Mouse (Mus musculus): ENCODE data around the gene Trmt112.

Gene Trmt112

DNA sequence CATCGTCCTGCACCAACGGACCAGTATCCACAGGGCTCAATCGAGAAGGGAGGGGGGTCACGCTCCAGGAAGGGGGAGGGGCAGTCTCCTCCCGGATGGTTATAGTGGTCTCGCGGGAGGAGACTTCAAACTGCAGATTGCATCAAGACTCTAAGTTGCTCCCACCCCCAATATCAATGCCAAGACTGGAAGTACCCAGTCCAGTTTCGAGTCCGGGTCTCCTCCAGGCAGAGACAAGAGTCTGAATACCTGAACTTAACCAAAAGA lies 15.7 kb downstream of the Trmt112 start, which contains the start of gene Catsperz:
Gene Catsperz, minus strand, starts transcription at position 74 of the 267 bp plus-strand sequence.
- no peak for DNase-seq (ENCODE audit: low spot score in 2 of 2)

DNA sequence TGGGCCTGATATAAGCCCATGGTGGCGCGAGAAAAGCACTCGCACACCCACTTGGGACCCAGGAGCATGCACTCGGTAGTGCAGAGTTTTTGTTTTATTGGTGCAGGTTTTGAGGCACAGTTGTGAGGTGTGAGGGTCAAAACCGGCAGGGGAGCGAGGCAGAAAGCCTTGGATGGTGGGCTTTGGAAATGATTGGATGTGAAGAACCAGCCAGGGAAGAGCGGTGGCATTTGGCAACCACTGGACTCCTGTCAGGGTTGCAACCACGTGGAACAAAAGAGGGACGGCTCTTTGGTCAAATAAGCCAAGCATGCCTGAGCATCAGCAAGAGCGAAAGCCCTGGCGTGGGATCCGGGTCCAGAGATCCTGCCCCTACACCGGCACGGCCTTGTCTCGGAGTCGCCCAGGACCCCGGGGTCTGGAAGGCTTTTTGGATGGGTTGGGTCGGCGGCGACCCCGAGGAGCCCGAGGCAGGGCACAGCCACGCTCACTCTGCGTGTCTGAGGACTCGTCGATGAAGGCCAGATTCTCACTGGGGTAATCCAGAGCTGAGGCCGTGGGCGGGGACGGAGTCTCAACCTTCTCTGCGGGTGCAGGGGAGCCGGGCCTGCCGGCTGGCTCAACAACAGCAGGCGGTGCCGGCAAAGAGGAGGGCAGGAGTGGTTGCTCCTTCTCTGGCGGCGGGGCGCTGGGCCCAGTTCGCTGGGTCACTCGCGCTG lies 16.3 kb downstream of the Trmt112 start:
- DNase-seq (ENCODE audit: low spot score in 2 of 2) = no peak

DNA sequence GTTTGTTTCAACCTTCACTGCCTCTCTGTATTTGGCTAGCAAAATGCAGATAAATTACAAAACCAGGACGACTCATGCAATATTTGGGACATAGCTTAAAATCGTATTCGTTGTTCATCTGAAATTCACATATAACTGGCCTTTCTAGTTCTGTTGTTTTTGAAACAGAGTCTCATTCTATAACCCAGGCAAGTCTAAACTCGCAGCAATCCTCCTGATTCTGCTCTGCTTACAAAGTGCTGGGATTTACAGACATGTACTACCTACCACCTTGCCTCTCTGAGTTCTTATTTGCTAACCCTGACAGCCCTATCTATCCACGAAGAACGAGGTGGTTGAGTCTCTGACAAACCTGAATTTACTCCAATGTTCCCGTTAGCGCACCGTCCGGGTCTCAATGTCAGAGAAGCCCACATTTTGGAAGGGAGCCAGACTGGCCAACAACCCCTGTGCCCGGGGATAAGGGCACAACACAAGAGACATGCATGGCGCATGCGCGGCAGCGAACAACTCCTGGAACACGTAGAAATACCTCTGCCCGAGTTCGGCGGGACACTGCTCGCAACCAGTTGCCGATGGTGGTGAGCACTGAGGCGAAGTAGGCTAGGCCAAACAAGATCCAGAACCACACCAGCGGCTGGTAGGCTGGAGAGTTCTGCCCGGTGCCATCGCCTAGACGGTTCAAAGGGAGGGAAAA lies 17.2 kb downstream of the Trmt112 start:
- peak; percentile 67 to 74 for DNase-seq (ENCODE audit: low spot score in 2 of 2)

DNA sequence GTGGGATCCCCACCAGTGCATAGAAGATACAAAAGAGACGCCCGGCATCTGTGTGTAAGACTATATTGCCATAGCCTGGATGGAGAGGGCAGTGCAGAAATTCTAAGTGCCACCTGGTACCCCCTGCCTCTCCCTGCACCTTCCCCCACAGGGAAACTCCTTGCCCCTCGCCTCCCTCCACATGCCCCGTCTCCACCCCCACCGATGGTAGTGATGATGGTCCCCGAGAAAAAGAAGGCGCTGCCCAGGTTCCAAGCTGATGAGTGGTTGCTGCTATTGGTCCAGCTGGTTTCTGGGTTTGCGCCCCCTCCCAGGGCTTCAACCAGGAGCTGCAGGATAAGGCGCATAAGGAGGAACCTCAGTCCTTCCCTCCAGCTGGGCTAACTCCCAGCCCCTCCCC lies 18.6 kb downstream of the Trmt112 start:
- DNase-seq (ENCODE audit: low spot score in 2 of 2) = no peak

DNA sequence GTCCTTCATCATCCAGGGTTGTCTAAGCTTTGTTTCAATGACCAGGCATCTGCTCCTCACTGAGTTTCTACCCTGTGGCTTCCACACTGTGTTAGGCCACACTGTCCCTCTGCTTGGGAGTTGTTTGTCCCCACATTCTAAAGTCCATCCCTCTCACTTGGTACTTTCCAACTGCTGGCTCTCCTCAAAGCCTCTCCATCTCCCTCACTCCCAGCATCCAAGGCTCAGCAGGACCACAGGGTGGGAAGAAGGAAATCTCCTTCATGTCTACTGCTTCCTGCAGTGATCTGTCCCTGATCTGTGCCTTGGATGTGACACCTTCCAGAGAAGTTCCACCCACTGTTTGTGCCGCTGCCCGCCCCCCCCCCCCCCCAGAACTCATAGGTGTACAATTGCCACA lies 21.5 kb downstream of the Trmt112 start:
- DNase-seq (ENCODE audit: low spot score in 2 of 2) = no peak

DNA sequence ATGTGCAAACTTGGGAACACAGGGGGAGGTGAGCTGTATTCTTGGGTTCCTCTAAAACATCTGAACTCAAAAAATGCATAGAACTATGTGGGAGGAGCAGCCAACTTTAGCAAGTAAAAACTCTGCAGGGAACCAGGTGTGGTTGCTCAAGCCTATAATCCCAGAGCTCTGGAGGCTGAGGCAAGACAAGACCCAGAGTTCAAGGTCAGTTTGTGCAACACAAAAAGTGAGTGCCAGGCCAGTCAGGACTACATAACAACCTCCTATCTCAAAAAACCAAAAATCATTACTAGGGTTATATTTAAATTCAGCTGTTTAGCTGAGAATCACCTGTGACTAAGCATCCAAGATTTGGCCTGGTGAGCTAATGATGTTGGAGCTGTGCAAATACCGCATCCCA lies 22.5 kb downstream of the Trmt112 start:
- no peak for DNase-seq (ENCODE audit: low spot score in 2 of 2)

DNA sequence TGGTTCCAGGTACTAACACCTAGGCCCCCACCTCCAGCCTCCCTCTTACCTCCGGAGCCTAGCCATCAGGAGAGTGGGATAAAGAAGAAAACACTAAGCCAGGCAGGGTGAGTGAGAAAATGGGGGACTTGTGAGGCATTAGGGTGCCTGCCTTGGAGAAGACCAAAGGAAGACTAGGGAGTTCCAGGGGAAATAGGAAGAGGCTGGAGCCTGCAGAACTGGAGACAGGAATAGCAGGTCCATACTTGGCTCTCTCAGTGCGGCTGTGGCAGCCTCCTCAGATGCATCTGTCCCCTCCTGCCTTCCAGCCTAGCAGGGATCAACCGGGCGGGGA lies 23.6 kb downstream of the Trmt112 start:
- DNase-seq (ENCODE audit: low spot score in 2 of 2) = no peak

DNA sequence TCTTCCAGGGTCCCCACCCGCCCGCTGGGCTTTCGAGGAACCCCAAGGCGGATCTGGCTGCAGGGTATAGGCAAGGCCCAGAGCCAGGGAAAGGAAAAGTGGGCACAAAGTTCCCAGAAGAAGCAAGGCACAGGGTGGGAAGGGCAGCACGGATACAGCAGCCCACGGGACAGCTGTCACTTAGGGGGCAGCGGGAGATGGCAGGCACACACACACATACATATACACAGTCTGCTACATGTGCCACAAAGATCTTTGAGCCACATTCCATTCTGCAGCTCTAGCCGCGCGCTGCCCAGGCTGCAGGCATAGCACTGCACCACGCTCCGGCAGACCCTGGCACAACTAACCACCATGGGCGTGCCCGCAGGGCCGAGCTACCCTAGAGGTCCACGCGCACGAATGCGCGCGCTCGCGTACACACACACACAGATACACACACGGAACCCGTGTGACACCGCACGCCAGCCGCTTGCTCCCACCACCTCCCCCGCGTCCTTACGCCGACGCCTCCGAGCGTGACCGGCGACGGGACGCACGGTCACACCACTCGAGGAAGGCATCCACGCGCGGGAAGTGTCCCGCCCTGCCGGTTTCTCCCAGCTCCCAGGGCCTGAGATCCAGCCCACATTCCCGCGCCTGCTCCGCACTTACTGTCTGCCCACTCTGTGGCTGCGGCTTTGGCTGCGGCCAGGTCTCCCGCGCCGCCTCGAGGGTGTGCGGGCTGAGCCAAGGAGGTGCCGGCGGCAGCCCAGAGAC lies 24.1 kb downstream of the Trmt112 start:
- no peak for DNase-seq (ENCODE audit: low spot score in 2 of 2)

DNA sequence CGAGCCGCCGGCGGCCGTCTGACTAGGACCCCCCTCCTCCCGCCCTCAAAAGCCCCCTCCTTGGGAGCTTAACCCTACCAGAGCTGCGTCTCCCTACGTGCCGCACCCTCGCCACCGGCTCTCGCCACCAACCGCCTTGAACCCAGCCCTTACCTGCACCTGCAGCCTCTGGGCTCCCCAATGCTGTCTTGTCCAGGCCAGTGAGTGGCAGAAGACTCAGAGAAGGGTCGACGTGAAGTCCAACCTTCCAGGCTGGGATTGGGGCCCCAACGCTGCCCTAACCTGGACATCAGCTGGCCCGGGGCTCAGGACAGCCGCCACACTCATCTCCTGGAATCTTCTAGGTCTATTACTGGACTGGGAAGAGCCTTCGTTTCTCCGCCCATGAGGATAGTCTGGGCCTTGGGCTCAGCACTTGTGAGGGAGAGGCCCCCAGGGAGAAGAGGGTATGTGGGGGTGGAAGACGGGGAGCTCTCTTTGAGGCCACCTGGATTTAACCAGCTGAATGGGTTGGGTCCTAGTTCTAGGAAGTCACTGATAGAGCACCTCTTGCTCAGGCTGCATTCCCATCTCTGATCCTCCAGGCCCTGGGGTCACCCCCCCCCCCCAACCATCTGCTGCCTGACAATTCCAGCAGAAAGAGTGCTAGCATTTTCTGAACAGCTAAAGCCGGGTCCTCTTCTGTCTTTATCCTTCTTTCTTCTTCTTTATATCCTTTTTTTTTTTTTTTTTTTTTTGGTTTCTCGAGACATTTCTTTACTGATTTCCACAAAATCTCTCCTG lies 24.9 kb downstream of the Trmt112 start, which contains the start of gene Kcnk4:
Gene Kcnk4, minus strand, starts transcription at position 321 of the 783 bp plus-strand sequence.
- no peak for DNase-seq (ENCODE audit: low spot score in 2 of 2)

DNA sequence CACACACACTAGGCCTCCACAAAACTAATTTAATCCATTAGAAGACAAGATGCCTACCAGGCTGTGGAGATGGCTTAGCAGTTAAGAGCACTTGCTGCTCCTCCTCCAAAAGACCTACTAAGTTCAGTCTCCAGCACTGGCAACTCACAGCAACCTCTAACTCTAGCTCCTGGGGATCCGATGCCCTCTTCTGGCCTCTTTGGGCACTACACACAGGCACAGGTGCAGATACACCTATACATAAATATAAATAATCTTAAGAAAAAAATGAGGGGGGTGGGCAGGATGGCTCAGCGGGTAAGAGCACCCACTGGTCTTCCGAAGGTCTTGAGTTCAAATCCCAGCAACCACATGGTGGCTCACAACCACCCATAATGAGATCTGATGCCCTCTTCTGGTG lies 26.8 kb downstream of the Trmt112 start:
- DNase-seq (ENCODE audit: low spot score in 2 of 2) = no peak

DNA sequence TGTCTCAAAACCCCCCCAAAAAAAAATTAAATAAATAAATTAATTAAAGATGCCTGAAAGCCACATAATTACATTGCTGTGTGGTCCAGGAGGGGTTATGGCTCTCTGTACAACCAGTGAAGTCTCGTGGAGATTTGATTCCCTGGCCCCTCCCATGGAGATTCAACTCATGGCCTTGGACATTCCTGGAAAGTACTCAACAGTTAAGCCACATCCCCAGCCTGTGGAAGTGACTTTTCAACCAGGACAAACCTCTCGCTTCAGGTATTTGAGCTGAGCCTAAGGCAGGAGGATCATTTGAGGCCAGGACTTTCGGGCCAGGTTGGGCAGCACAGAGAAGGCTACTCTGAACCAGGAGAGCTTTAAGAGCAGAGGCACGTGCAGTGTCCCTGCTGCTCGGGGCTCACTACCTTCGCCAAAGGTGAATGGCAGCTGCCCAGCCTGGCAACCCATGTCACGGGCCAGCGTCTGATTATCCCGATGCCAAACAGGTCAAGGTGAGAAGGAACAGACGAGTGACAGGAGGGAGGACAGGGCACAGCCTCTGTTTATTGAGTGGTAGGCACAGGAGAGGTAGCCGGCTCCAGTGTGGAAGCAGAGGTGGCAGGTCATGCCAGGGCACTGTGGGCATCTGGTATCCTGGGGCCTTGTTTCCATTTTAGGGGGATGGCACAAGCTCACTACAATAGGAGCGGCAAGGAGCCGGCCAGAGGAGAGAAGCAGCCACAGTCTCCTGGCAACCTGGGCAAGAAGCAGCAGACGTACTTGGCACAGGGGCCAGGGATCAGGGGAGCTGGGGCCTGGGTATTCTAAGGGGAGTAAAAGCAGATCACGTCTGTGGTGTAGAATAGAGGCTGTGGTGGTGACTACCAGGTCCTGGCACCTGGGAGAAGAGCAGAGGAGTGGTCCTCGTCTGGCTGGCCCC lies 28.3 kb downstream of the Trmt112 start:
- no peak for DNase-seq (ENCODE audit: low spot score in 2 of 2)

DNA sequence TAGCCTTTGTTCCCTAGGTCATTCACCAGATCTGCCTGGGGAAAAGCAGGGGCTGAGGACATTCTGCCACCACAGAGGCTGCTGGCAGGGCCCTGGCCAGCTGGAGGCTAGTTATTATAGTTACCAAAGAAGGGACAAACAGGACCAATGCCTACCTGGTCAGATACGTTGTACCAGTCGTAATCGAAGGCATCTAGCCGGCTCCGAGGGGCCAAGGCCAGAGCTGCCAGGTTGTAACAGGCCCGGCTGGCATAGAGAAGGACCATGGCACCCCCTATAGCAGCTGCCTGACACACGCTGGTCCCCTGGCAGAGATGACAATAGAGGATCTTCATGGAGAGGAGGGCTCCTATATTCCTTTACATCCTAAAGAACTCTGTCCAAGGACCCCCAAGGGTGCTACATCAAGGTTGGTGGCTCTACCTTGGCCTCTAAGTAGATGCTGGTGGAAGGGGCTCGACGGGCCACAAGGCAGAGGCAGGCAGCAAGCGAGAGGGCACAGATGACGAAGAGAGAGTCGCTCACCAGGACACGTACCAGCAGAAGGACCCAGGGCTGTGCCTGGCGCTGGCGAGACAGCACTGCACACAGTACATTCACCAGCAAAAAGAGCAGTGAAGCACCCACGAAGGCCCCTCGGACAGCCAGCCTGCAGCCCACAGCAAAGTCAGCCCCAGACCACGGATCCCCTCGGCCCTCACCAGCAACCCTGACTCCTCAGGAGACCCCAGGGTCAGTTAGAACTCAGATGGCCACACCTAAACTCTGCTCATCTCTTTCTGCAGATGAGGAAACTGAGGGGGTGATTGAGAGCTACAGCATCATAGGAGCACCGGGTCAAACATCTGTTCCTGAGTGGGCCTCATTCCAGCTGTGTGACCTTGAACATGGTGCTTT lies 29.9 kb downstream of the Trmt112 start:
- DNase-seq (ENCODE audit: low spot score in 2 of 2) = no peak

DNA sequence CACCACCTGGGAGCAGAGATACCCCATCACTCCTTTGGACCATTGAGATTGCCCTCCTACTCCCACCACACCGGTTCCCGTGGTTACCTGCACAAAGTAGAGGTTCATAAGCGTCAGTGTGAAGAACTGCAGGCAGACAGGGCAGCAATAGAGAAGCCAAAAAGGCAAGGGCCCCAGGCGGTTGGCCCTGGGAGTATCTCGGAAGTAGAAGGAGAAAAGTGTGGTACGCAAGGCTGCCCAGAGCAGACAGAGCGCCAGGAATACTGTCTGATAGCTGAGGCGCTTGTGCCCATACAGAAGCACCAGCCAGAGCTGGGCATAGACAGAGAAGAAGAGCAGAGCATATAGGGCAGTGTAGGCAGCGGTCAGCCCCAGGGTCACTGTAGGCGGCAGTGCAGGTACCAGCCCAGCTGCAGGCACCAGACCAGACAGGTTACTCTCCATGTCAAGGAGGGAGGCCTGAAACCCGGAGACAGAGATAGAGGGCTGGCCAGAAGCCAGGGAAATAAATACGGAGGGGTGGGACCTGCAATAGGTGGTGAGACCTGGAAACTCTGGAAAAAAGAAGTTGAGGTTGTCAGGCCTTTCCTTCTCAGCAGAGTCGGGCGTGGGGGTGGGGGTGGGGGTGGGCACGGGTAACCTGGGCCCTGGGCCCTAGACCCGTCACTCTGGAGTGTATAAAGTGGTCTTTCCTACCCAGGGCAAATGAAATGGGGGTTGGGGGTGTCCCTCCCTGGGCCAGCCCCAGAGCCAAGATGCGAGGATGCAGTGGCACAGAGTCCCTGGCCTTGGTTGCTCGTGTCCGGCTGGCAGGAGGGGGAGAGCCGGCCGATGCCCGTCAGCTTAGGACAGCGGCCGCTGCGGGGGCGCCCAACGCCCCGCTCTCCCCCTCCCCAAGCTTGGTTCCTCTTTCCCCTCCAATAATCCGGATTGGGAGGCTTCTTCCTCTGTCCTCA lies 31.2 kb downstream of the Trmt112 start:
- DNase-seq (ENCODE audit: low spot score in 2 of 2) = no peak

DNA sequence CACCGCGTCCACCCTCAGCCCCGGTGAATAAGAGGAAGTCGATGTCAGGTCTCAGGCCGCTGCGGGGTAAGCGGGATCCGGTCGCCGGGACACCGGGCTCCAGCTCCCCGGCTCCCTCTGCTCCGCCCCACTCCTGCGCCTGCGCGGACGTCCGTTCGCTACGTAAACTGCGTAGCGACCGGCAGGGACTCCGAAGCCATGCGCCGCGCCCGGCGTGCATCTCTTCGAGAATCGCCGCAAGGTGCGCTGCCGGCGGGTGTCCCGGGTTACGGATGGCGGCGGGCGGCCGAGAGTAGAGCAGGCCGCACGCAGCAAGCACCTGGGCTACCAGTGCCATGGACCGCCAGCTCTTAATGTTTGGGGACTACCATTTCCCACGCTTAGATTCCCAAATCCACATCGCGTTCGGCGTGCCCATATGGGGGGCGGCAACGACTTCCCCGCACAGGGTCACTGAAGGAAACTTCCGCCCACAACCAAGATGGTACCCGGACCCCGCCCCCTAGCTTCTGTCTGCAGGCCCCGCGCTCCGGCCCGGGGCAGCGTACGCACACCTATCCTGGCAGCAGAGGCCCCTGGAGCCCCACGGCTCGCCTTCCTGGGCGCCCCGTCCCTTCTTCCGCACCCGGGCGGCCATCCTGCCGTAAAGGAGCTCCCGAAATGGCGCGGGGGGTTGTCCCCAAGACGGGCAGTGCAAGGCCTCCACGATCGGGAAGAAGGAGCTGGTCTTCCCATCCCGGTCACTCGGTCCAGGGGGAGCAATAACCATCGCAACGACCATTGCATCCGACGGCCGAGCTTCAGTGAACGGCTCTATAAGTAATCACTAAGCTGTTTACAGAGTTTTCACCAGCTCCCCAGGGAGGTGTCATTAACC lies 32.1 kb downstream of the Trmt112 start, which contains the start of gene Bad:
Gene Bad, plus strand, starts transcription at position 490 of the 877 bp plus-strand sequence.
- DNase-seq (ENCODE audit: low spot score in 2 of 2) = peak; percentile 92 to 94

DNA sequence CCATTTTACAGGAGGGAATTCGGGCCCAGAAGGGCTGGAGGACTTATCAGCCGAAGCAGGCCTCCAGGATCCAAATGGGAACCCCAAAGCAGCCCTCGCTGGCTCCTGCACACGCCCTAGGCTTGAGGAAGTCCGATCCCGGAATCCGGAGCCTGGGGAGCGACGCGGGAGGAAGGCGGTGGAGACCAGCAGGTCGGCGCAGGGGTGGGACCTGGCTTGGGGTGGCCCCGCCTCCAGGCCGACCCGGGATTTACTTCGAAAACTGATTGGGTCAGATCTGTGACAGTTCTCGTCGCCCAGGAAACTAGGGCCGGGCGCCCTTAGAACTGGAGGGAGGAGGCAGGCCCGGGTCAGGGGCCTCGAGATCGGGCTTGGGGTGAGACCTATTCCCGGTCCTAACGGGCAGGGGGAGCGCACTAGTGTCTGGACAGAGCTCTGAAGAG lies 32.8 kb downstream of the Trmt112 start, which contains the start of gene Gpr137:
Gene Gpr137, minus strand, starts transcription at position 232 of the 443 bp plus-strand sequence.
- peak; percentile 92 to 97 for DNase-seq (ENCODE audit: low spot score in 2 of 2)

DNA sequence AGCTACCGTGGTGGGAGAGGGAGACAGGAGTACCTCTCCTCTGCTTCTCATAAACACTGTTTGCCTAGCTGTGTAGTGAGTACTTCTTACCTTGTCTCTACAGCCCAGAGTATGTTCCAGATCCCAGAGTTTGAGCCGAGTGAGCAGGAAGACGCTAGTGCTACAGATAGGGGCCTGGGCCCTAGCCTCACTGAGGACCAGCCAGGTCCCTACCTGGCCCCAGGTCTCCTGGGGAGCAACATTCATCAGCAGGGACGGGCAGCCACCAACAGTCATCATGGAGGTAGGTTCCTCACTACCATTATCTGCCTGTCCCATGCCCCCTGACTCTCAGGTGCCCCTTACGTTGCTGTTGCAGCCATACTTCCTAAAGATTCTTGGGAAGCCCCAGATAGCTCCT lies 33.3 kb downstream of the Trmt112 start:
- DNase-seq (ENCODE audit: low spot score in 2 of 2) = no peak

DNA sequence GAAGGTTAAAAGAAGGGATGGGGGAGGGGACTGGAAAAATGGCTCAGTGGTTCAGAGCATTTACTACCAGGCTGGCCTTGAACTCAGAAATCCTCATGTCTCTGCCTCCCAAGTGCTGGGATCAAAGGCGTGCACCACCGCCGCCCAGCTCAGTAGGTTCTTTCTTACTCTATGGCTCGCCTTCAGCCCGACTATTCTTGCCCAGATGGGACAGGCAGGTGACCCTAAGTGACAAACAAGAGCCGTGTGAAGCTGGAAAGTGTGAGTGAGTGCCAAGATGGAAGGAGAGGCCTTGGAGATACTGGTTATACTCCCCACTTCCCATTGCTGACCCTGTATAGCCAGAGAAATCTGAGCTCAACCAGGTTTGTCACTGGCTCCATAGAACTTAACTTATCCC lies 34.2 kb downstream of the Trmt112 start:
- DNase-seq (ENCODE audit: low spot score in 2 of 2) = no peak

DNA sequence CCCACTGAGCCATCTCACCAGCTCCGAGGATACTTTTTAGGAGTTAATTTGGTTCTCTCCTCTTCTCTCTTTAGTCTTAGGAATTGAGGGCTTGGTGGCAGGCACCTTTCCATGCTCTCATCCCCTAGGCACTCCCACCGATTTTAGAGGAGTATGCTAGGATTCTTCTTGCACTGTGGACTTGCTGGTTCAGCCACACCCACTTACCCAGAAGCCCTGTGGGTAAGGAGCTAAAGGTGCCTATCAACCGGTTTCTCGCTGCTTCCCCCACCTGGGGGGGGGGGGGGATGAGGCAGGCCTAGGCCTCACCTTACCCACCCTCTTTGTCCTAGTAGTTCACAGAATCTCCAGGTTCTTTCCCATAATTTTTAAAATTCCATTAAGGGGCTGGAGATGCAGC lies 38.2 kb downstream of the Trmt112 start:
- DNase-seq (ENCODE audit: low spot score in 2 of 2) = no peak
